Mouse (Mus musculus): ENCODE measurements at regions not wholly inside any gene's neighbourhood (a gene's known extent, or its start where the extent isn't known, plus 50 kb on each side); places are given as distances from the start of the nearest gene placed in this dataset.

GRCm38 (mm10) chr1:42770085-42770484 lies 74.5 kb downstream of the Pou3f3 start:
- no peak for TF ChIP-seq CTCF (IDR thresholded peaks at IDR 0.05; ENCODE audit: borderline replicate concordance, insufficient read depth, low read depth, low read length)
- TF ChIP-seq POLR2A (IDR thresholded peaks at IDR 0.05; ENCODE audit: borderline replicate concordance, insufficient read depth, low read length), result no peak

Measured in cerebellum, adult 2 months (tissue).